Mouse (Mus musculus) skeletal muscle tissue, adult 2 months (tissue): ENCODE results near the gene 4930455H04Rik.

ENCODE experiments used
- DNase-seq: peaks from one replicate; pipeline ENCODE4 v3.0.0-alpha.2; 2012; ENCODE audit warnings: low read depth, low spot score

4930455H04Rik gene

GRCm38 (mm10) chr3:116967967-116968366 is at the start of gene 4930455H04Rik:
Gene 4930455H04Rik, plus strand, starts transcription at chr3:116968267.
- DNase-seq, result no peak

DNA sequence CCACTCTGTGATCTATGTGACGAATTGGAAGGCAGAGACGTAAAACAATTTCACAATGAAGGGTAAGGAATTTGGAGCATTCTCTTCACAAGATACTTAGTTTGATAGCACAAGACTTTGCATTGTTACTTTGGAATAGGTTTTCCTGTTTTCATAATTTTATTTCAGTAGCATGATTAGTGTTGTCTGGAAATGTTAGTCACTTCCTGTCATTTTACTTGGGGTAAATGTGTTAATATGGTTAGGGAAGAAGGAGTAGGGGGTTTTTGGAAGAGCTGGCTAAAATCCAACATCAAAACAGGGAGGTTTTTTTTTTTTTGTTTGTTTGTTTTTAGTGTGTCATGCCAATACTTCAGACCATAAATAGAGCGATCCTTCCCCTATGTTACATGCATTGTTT is 46.5 kb upstream of the 4930455H04Rik start:
- no peak for DNase-seq

- DNase-seq, result no peak
These were observed 45.0 kb upstream of the 4930455H04Rik start for GRCm38 (mm10) chr3:116923042-116923441.

GRCm38 (mm10) chr3:116928994-116929393 is 39.1 kb upstream of the 4930455H04Rik start:
- peak; percentile 92 for DNase-seq

- DNase-seq, result no peak
These were observed 34.9 kb upstream of the 4930455H04Rik start for GRCm38 (mm10) chr3:116933158-116933557.

DNA sequence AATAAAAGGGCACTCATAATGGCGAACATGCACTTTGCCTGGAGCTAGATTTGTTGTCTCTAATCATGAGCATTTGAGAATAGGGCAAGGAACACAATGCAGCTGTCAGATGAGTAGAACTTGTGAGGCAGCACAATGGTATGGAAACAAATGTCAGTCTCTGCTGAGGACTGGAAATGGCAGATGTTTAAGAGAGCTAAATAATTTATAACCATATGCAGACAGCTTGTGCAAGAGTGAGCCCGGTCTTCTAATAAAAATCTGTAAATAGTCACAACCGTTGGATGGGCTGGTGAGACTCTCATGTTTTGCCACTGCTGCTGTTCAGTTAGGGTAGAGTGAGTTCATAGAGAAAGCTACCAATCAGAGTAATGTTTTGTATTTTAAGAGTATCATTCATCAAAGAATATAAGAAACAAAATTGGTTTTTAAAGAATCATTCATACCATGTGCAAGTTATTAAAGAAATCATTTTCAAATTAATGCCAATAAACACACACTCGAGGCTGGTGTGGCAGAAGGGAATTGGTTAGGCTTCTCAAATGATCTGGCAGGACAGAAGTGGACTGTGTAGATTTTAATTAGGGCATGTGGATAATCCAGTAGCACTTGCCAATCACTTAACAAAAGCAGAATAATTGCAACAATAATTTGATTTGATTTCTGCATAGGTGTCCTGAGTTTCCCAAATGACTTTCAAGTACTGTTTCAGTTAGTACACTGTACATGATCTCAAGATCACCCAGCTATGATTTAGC is 31.0 kb upstream of the 4930455H04Rik start:
- no peak for DNase-seq

GRCm38 (mm10) chr3:116940804-116941558 is 27.1 kb upstream of the 4930455H04Rik start:
- DNase-seq, result no peak

GRCm38 (mm10) chr3:116941559-116942117 is 26.4 kb upstream of the 4930455H04Rik start:
- no peak for DNase-seq

GRCm38 (mm10) chr3:116942751-116943150 is 25.3 kb upstream of the 4930455H04Rik start:
- DNase-seq, result no peak

DNA sequence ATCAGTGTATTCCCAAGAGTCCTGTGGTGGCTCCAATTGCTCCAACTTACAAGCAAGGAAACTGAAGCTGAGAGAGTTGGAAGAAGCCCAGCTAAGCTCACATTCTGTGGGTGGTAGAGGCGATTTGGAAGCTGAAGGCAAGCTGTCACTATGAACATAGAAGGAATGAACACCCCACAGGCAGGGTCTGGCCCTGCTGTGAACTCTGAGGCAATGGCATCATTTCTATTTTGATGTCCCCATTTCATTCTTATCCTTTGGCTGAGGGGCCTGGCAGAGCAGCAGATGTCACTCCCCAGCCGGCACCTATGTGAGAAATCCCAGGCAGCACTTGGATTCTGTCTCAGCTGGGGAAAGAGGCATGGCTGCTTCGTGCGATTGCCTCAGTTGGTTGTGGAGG is 24.6 kb upstream of the 4930455H04Rik start:
- no peak for DNase-seq

GRCm38 (mm10) chr3:116946476-116946875 is 21.6 kb upstream of the 4930455H04Rik start:
- no peak for DNase-seq

DNA sequence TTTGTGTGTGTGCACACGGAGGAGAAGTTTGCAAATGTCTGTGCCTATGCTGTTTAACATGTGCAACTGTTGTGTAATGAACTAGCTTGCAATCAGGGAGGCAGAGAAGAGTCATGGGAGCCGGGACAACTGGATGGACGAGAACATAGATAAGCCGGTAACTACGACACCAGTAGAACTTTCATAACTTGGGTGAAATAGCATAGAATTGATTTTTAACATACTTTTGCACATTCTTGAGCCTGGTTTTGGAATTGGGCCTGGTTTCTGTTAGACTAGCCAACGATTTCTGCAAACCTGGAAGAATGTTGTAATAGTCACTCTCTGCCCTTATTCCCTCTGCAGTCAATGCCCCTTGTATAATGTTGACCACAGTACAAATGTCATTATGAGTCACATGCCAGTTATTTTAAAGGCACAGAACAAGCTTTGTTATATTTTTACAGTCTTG is 17.4 kb upstream of the 4930455H04Rik start:
- DNase-seq, result no peak

GRCm38 (mm10) chr3:116951489-116951888 is 16.6 kb upstream of the 4930455H04Rik start:
- no peak for DNase-seq

DNA sequence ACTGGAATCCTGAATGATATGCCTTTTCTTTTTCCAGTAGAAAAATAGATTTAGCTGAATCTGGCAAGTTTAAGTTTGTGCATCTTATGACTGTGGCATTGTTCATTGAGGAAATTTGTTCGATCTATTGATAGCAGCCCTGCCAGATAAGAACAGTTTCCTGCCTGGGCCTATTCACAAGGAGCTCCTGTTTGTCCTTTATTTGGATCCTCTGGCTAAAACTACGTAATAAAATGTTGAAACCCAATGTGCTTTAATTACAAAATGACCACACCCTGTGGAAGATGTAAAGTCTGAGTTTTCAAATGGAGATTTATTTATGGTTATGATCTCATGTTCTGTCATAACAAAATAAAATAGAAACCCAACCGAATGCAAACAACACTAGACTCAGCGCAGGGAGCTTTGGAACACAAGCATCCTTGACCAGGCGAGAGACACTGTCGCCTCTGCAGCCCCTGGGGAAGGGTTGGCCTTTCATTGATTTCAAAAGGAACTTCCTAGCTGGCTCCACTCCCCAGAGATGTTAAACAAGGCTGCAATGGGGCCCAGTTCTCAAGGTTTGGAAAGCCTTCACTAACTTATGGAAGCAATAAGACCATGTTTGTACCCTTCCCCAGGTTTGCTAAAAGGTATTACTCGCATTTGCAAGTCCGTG is 15.7 kb upstream of the 4930455H04Rik start:
- no peak for DNase-seq

- DNase-seq, result no peak
These were observed 14.7 kb upstream of the 4930455H04Rik start for GRCm38 (mm10) chr3:116953366-116953765.

DNA sequence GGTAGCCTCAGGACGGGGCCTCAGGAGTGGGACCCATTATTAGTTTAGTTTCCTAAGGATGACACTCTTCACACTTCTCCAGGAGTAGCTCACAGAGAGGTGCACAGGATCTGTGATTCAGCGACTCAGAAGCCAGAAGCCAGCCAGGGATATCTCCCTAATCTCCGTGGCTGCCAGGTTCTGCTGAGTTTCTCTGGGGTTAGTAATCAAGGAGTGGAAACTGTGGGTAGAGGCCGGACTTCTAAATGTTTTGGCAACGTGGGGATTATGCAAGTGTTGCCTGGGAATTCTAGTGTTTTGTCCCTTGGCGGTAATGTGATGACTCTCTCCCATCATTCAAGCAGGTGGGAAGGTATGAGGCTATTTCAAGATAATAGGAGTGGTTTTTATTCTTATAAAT is 13.0 kb upstream of the 4930455H04Rik start:
- DNase-seq, result no peak

DNA sequence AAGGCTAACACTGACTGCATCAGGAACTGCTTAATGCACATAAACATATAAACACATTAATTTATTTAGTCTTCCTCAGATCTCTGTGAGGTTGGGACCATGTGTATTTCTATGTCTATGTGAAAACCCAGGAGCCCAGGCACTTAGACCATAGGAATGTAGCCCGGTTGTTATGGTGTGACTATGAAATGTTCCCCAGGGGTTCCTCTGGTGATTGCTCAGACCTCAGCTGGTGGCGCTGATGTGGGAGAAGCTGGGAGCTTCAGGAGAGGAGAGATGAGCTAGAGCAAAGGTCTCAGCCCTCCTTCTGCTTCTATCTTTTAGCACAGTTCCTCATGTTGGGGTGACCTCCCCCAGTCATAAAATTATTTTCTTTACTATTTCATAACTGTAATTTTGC is 7.7 kb upstream of the 4930455H04Rik start:
- DNase-seq, result no peak

DNA sequence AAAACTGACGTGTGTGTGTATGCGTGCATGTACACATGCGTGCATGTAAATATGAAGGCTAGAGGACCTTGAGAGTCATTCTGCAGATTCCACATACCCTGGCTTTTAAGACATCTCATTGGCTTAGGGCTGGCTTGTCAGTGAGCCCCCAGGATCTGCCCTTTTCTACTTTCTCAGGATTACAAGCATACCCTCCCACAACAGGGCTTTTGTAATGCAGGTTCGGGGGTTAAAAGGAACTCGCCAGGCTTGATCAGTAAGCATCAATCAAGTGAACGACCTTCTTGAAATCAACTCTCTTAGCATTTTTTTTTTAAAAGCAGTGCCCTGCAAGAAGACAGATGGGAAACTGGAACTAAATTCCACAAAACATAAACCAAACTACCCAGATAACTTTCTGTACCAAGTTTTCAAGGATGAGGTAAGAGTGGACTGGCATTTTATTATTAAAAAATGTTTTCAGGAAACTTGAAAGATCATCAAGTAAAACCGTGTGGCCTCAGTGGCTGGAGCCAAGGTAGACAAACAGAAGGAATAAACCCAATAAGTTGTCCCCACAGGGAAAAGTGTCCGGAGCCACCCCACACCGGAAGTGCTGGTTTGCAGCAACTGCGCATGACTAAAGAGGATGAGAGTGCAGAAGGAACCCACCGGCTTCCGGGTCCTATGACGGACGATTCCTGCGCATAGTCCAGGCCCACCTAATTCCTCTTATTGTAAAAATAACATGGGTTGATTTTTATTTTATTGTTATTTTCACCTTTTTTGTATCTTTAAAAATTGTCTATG is 6.5 kb upstream of the 4930455H04Rik start:
- no peak for DNase-seq

- no peak for DNase-seq
These were observed 4.9 kb upstream of the 4930455H04Rik start for GRCm38 (mm10) chr3:116963213-116963612.

DNA sequence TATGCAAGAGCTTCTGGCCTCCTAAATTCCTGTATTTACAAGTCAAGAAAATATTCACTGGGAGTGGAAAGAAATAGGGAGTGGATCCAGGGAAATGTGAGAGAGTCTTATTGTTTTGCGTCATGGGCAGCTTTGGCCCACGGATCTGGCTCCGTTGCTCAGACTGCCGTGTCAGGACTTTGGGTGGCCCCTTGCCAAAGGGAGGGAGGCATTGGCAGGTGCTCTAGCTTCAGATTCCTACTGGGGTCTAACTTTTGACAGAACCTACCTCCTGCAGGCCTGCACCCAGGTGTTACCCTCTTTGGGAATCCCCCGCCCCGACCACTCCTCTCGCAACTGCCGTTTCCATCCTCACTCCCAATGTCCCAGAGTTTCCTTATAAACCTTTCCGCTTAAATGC is 3.6 kb upstream of the 4930455H04Rik start:
- peak; percentile 58 for DNase-seq

DNA sequence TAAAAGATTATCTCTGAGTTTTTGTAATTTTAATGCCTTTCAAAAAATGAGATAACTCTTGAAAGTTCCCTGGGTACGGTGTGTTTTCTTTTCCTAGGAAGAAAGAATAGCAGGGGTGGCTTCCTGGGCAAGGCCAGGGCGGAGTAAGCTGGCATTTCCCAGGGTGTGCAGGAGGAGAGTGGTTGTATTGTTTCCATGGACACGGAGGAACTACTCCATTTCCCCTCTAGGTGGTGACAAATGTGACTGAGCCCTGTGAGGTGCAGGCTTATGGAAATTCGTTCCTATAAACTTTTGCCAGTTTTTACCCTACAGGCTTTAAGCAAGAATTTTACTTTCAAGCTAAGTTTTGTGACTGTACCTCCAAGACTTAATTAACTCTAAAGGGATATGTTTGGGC is 1.8 kb upstream of the 4930455H04Rik start:
- DNase-seq, result peak; percentile 56
